In the genomic region with DNA sequence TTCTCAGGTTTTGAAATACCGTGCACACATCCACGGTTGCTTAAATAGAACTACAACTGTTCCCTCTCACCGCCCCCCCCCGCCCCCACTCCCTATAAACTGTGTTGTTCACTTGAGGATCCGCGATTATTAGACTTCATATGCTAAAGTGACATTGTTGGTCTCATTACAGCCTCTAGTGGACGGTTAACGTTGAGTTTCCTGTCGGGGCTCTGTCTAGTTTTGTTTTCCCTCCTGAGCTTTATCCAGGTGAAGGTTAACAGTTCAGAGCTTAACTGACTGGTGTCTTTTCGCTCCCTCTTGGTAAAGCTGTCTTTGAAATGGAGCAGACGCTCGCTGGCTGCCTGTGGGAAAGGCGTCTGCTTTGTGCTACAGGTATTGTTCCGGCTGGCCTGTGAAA, we compare ENCODE assay signal across 8 mouse cellular contexts. TPM values are rescaled to one million over a fixed set of nuclear protein-coding genes. Genes with fewer than 3 reads are reported as not detected.
A peak's percentile ranks its signal among the peaks of the same experiment; 100 is the strongest.
DNase-seq lines count a peak whose midpoint lies in the region; ATAC-seq and TF ChIP-seq lines count a peak whose summit lies in the region.

No protein-coding gene starts in this region.

- 4% methylated on average over 14 of the region's 14 CpGs for WGBS in embryonic facial prominence, embryonic 12.5 days
- WGBS in hindbrain, embryonic 12.5 days = 2% methylated on average over 14 of the region's 14 CpGs
- WGBS in liver, embryonic 12.5 days (ENCODE audit: insufficient replicate concordance) = 6% methylated on average over 14 of the region's 14 CpGs
- 4% methylated on average over 14 of the region's 14 CpGs for WGBS in neural tube, embryonic 11.5 days

- TF ChIP-seq CTCF in G1E (IDR thresholded peaks at IDR 0.05; ENCODE audit: low read depth, low read length) = peak; percentile 50

- peak overlapping the region; percentile 83 for H3K4me2 ChIP-seq in embryonic facial prominence, embryonic 12.5 days (replicated peaks)
- H3K4me2 ChIP-seq in hindbrain, embryonic 12.5 days (replicated peaks) = peak overlapping the region; percentile 84
- H3K4me2 ChIP-seq in liver, embryonic 12.5 days = peak overlapping the region; percentile 99
- peak overlapping the region; percentile 80 for H3K4me2 ChIP-seq in neural tube, embryonic 11.5 days (ENCODE audit: low read depth)

- H3K9ac ChIP-seq in embryonic facial prominence, embryonic 12.5 days = no peak overlapping the region
- no peak overlapping the region for H3K9ac ChIP-seq in hindbrain, embryonic 12.5 days
- H3K9ac ChIP-seq in liver, embryonic 12.5 days = peak overlapping the region; percentile 83
- H3K9ac ChIP-seq in neural tube, embryonic 11.5 days (ENCODE audit: low read length) = no peak overlapping the region

- no peaks in the 10 kb centered on the region for H3K27me3 ChIP-seq in G1E (ENCODE audit: insufficient read depth, low read length)
- 0 out of 2 replicates have a peak, but pooled peaks cover 3% of the 10 kb centered on the region for H3K27me3 ChIP-seq in embryonic facial prominence, embryonic 12.5 days
- H3K27me3 ChIP-seq in hindbrain, embryonic 12.5 days = peaks cover 10% of the 10 kb centered on the region
- H3K27me3 ChIP-seq in liver, embryonic 12.5 days (replicated peaks) = no peaks in the 10 kb centered on the region
- 0 out of 2 replicates have a peak, but pooled peaks cover 2% of the 10 kb centered on the region for H3K27me3 ChIP-seq in neural tube, embryonic 11.5 days (ENCODE audit: control insufficient read depth, insufficient read depth, low read length)

- peaks cover 44% of the 10 kb centered on the region for H3K4me1 ChIP-seq in G1E (ENCODE audit: insufficient read depth, low read depth, low read length)
- H3K4me1 ChIP-seq in embryonic facial prominence, embryonic 12.5 days = peaks cover 24% of the 10 kb centered on the region
- H3K4me1 ChIP-seq in hindbrain, embryonic 12.5 days = peaks cover 29% of the 10 kb centered on the region
- H3K4me1 ChIP-seq in liver, embryonic 12.5 days = peaks cover 35% of the 10 kb centered on the region
- H3K4me1 ChIP-seq in neural tube, embryonic 11.5 days (ENCODE audit: control insufficient read depth, insufficient read depth, low read length) = peaks cover 5% of the 10 kb centered on the region; the same call in 1 of the 2 replicates

- no peaks in the 10 kb centered on the region for H3K9me3 ChIP-seq in G1E (replicated peaks)
- H3K9me3 ChIP-seq in embryonic facial prominence, embryonic 12.5 days = no peaks in the 10 kb centered on the region
- no peaks in the 10 kb centered on the region for H3K9me3 ChIP-seq in hindbrain, embryonic 12.5 days (replicated peaks)
- no peaks in the 10 kb centered on the region for H3K9me3 ChIP-seq in liver, embryonic 12.5 days (replicated peaks)
- no peaks in the 10 kb centered on the region for H3K9me3 ChIP-seq in neural tube, embryonic 11.5 days (ENCODE audit: control insufficient read depth, low read length)

- H3K4me3 ChIP-seq in G1E (ENCODE audit: low read depth, low read length) = peak overlapping the region; percentile 87; the same call in 1 of the 2 replicates
- H3K4me3 ChIP-seq in embryonic facial prominence, embryonic 12.5 days = peak overlapping the region; percentile 83
- peak overlapping the region; percentile 73; the same call in 1 of the 2 replicates for H3K4me3 ChIP-seq in hindbrain, embryonic 12.5 days
- H3K4me3 ChIP-seq in liver, embryonic 12.5 days = peak overlapping the region; percentile 88
- no peak overlapping the region for H3K4me3 ChIP-seq in neural tube, embryonic 11.5 days (ENCODE audit: low read depth, low read length)

- peaks cover 4% of the 10 kb centered on the region for H3K36me3 ChIP-seq in G1E (replicated peaks)
- no peaks in the 10 kb centered on the region for H3K36me3 ChIP-seq in embryonic facial prominence, embryonic 12.5 days
- no peaks in the 10 kb centered on the region for H3K36me3 ChIP-seq in hindbrain, embryonic 12.5 days
- H3K36me3 ChIP-seq in liver, embryonic 12.5 days = no peaks in the 10 kb centered on the region
- H3K36me3 ChIP-seq in neural tube, embryonic 11.5 days (ENCODE audit: control insufficient read depth, insufficient read depth, low read length) = no peaks in the 10 kb centered on the region

- no peak overlapping the region for H3K27ac ChIP-seq in embryonic facial prominence, embryonic 12.5 days
- no peak overlapping the region for H3K27ac ChIP-seq in hindbrain, embryonic 12.5 days
- no peak overlapping the region for H3K27ac ChIP-seq in liver, embryonic 12.5 days
- no peak overlapping the region for H3K27ac ChIP-seq in neural tube, embryonic 11.5 days (ENCODE audit: low read depth, low read length)

- DNase-seq in A20 (ENCODE audit: low read depth, low spot score) (peak; percentile 38), G1E (ENCODE audit: low spot score) (peak; percentile 57)
- DNase-seq in neural tube, embryonic 11.5 days (ENCODE audit: low spot score) = peak; percentile 31
- DNase-seq in frontal cortex, postnatal 25 days (ENCODE audit: low spot score in 2 of 2) = no peak
- no peak for DNase-seq in gastrocnemius, postnatal 4 days (ENCODE audit: low spot score in 2 of 2)

- ATAC-seq in G1E (ENCODE audit: extremely low read depth, insufficient number of reproducible peaks, low FRiP score, poor library complexity, severe bottlenecking) = no peak
- ATAC-seq in embryonic facial prominence, embryonic 12.5 days (ENCODE audit: insufficient number of reproducible peaks, insufficient read depth, low FRiP score, low TSS enrichment) = no peak
- ATAC-seq in hindbrain, embryonic 12.5 days (ENCODE audit: low FRiP score) = no peak
- no peak for ATAC-seq in liver, embryonic 12.5 days
- no peak for ATAC-seq in neural tube, embryonic 11.5 days (ENCODE audit: insufficient read depth, low FRiP score, low TSS enrichment)

RNA-seq across cellular contexts. Expression of a gene that starts 1.8 kb away (rescaled TPM):
- total RNA-seq in G1E (2014; fragmentation: Nextera tagmentation) (45.0 and 61.0 TPM in 2 replicates), G1E (2017) (25.0 and 27.9 TPM in 2 replicates)
- polyA plus RNA-seq in G1E (2012) = 7.8 and 9.4 TPM in 2 replicates
- 3.5 and 4.6 TPM in 2 replicates for polyA plus RNA-seq in embryonic facial prominence, embryonic 12.5 days (2016; fragmentation: Nextera tagmentation; extraction: Ambion mirVana)
- 5.0 TPM in 2 replicates for polyA plus RNA-seq in hindbrain, embryonic 12.5 days (2016; fragmentation: Nextera tagmentation; extraction: Ambion mirVana)
- 1.6 and 1.7 TPM in 2 replicates for polyA plus RNA-seq in liver, embryonic 12.5 days (2016; fragmentation: Nextera tagmentation; extraction: Ambion mirVana)
- polyA plus RNA-seq in neural tube, embryonic 11.5 days (2014; fragmentation: Nextera tagmentation; extraction: Ambion mirVana) = 1.1 and 1.5 TPM in 2 replicates
- total RNA-seq in gastrocnemius, postnatal 4 days (2021) = 10 to 100 TPM; 24.8 to 29.0 TPM

Comparison
In these comparisons a context has a peak if more than half of its experiments do, and no peak if none do; other contexts are left out.
1. DNase-seq: peak in A20 (single experiment), G1E (single experiment) and neural tube, embryonic 11.5 days (single experiment); none in frontal cortex, postnatal 25 days (0 of 2) and gastrocnemius, postnatal 4 days (0 of 2).
2. Peak in every context shown above with its lines, with median percentiles within 50 percentile points of each other: H3K4me2 ChIP-seq.